Mouse (Mus musculus) left cerebral cortex, adult 2 months (tissue): Measurements from ENCODE around the gene Tifab. TPM values are rescaled to one million over a fixed set of nuclear protein-coding genes. Genes with fewer than 3 reads are reported as not detected.
A peak's percentile ranks its signal among the peaks of the same experiment; 100 is the strongest.

Experiments used
- DNase-seq, 2 experiments: peaks; one replicate each; pipeline ENCODE4 v3.0.0; 2021 to 2022; ENCODE audit warnings: low spot score in 2 of 2, mixed read lengths in 1 of 2; ENCODE audit errors: extremely low spot score in 1 of 2
- H3K27ac ChIP-seq: fragments of 200-600 bp; 2 replicates; pipeline ENCODE4 v1.8.1; 2022
- H3K4me3 ChIP-seq: fragments of 200-600 bp; 2 replicates; pipeline ENCODE4 v1.8.1; 2022
- CTCF ChIP-seq: fragments of 200-600 bp; IDR thresholded peaks from 2 replicates; pipeline ENCODE4 v1.8.1; 2022; ENCODE audit warnings: antibody characterized with exemption, mild to moderate bottlenecking, moderate library complexity
- intact Hi-C: fragments of 180-260 bp; cut with DNase I; formaldehyde crosslinking; loops from one replicate; pipeline ENCODE4 v1.15.1; 2025
- total RNA-seq, 2 experiments: library from RNA; stranded (reverse); gene quantifications; 2 replicates each; pipeline ENCODE4 v1.2.3; 2021

Tifab gene
- total RNA-seq, 2 experiments from 2014 or later = 1.7 to 2.0 TPM

GRCm38 (mm10) chr13:56134631-56135181 lies 44.0 kb downstream of the Tifab start:
- H3K27ac ChIP-seq = peak overlapping the region; percentile 70
- peak in 1 of 2 experiments; percentile 32 for DNase-seq
- no peak for TF ChIP-seq CTCF
- intact Hi-C loops = no loop called here
- peak overlapping the region; percentile 91 for H3K4me3 ChIP-seq

- intact Hi-C loops = no loop called here
- H3K4me3 ChIP-seq = peak overlapping the region; percentile 91
- TF ChIP-seq CTCF = no peak
- H3K27ac ChIP-seq = no peak overlapping the region
- no peak for DNase-seq
These were observed 44.7 kb downstream of the Tifab start for GRCm38 (mm10) chr13:56134031-56134430.

- intact Hi-C loops = no loop called here
These were observed 45.7 kb downstream of the Tifab start for GRCm38 (mm10) chr13:56132941-56133340.

GRCm38 (mm10) chr13:56132326-56132936 lies 46.3 kb downstream of the Tifab start:
- intact Hi-C loops = no loop called here
- no peak for TF ChIP-seq CTCF

More at GRCm38 (mm10) chr13:56132941-56133340, 45.7 kb downstream of the Tifab start:
- Histone ChIP-seq H3K4me3 (no peak overlapping the region), H3K27ac (no peak overlapping the region)
- TF ChIP-seq CTCF = no peak
- DNase-seq = no peak

GRCm38 (mm10) chr13:56130544-56130943 lies 48.1 kb downstream of the Tifab start:
- no peak overlapping the region for H3K4me3 ChIP-seq
- no peak for DNase-seq
- intact Hi-C loops = no loop called here
- no peak for TF ChIP-seq CTCF
- no peak overlapping the region for H3K27ac ChIP-seq

More at GRCm38 (mm10) chr13:56132326-56132936, 46.3 kb downstream of the Tifab start:
- no peak for DNase-seq
- Histone ChIP-seq H3K4me3 (no peak overlapping the region), H3K27ac (no peak overlapping the region)

- H3K27ac ChIP-seq = no peak overlapping the region
- no peak for TF ChIP-seq CTCF
- intact Hi-C loops = no loop called here
- no peak for DNase-seq
- H3K4me3 ChIP-seq = no peak overlapping the region
These were observed 49.1 kb downstream of the Tifab start for GRCm38 (mm10) chr13:56129578-56129977.

- no peak overlapping the region for H3K4me3 ChIP-seq
- no peak for TF ChIP-seq CTCF
- no peak overlapping the region for H3K27ac ChIP-seq
- no peak for DNase-seq
- intact Hi-C loops = no loop called here
These were observed 49.7 kb downstream of the Tifab start for GRCm38 (mm10) chr13:56129014-56129413.

- DNase-seq = no peak
- intact Hi-C loops = no loop called here
- no peak for TF ChIP-seq CTCF
- no peak overlapping the region for H3K27ac ChIP-seq
- H3K4me3 ChIP-seq = no peak overlapping the region
These were observed 53.1 kb downstream of the Tifab start for GRCm38 (mm10) chr13:56125632-56126031.

Other genes with a start within 250 kb of the Tifab start
- gene H2afy, start 42.5 kb downstream of the Tifab start, total RNA-seq = 100 to 1,000 TPM; 107 to 111 TPM
- gene Neurog1, start 73.3 kb upstream of the Tifab start, total RNA-seq = not detected
- 100 to 1,000 TPM; 135 to 143 TPM for gene Cxcl14, start 117.7 kb upstream of the Tifab start, total RNA-seq
- gene Gm3045, start 247.7 kb upstream of the Tifab start, total RNA-seq = not detected